Mouse (Mus musculus) embryonic fibroblast, embryonic 13.5 days (primary cell): ENCODE measurements at regions not wholly inside any gene's neighbourhood (a gene's known extent, or its start where the extent isn't known, plus 50 kb on each side); places are given as distances from the start of the nearest gene placed in this dataset.

Source experiments
- CTCF ChIP-seq: IDR thresholded peaks from 2 replicates; pipeline ENCODE4 v1.5.1; 2011; ENCODE audit warnings: mild to moderate bottlenecking, control low read depth, low read length, moderate library complexity, borderline replicate concordance; ENCODE audit not compliant: insufficient read depth
- POLR2A ChIP-seq: IDR thresholded peaks from 2 replicates; pipeline ENCODE4 v1.6.1; 2011; ENCODE audit warnings: low read depth, mild to moderate bottlenecking, control low read depth, low read length, moderate library complexity

DNA sequence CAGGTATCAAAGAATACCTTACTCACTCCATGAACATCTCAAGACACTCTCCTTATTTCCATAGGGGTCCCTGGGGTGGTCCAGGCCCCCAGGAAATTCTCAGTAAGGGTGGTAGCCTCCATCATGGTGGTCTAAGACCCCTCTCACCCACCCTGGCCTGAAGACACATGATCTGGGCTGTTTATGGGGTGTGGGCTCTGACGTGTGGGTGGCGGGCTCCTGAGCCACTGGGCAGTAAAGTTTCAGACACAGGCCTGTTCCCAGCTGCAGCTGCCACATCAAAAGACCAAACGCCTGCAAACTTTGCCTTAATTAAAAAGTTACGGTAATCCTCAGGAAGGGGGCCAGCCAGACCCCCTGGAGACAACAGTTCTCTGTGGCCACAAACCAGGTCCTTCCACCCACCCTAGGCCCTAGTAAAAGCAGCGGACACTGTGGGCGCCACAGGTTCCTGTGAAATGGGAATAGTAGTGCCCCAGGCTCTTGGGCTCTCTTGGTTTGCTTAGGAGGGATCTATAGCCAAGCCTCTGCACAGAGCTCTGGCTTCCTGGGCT is 473.1 kb upstream of the Zmiz1 start:
- TF ChIP-seq CTCF (no peak), POLR2A (no peak)
